Mouse (Mus musculus): Measurements from ENCODE around the gene Rpa1. TPM values are rescaled to one million over a fixed set of nuclear protein-coding genes. Genes with fewer than 3 reads are reported as not detected.
A peak's percentile ranks its signal among the peaks of the same experiment; 100 is the strongest.
"Not testable (repeated sequence)": the region's sequence is repeated elsewhere in the genome, so short reads cannot be mapped to it uniquely, and the experiment has no call there.

Rpa1 gene
- polyA plus RNA-seq, 1 experiment from 2014 or later = 149 TPM

GRCm38 (mm10) chr11:75288517-75288916 lies 59.6 kb downstream of the Rpa1 start:
- Histone ChIP-seq H3K27ac (ENCODE audit: low read depth, low read length) (no peak overlapping the region), H3K9me3 (ENCODE audit: control insufficient read depth, low read length) (no peaks in the 10 kb centered on the region), H3K4me1 (replicated peaks; ENCODE audit: control insufficient read depth, insufficient read depth, low read length) (no peaks in the 10 kb centered on the region), H3K4me2 (no peak overlapping the region), H3K27me3 (replicated peaks; ENCODE audit: control insufficient read depth, insufficient read depth, low read length) (peaks cover 12% of the 10 kb centered on the region), H3K36me3 (ENCODE audit: control insufficient read depth, insufficient read depth, low read length) (no peaks in the 10 kb centered on the region), H3K4me3 (ENCODE audit: low read depth, low read length) (no peak overlapping the region), H3K9ac (ENCODE audit: low read depth, low read length) (no peak overlapping the region)
- no peak for DNase-seq (ENCODE audit: low spot score)
- 76% methylated on average over 8 of the region's 8 CpGs for WGBS
- ATAC-seq (replicated peaks; ENCODE audit: low FRiP score) = no peak

- no peak overlapping the region for H3K4me3 ChIP-seq (ENCODE audit: low read depth, low read length)
- H3K36me3 ChIP-seq (ENCODE audit: control insufficient read depth, insufficient read depth, low read length) = no peaks in the 10 kb centered on the region
- H3K4me2 ChIP-seq = no peak overlapping the region
- peaks cover 12% of the 10 kb centered on the region for H3K27me3 ChIP-seq (replicated peaks; ENCODE audit: control insufficient read depth, insufficient read depth, low read length)
- no peak for DNase-seq (ENCODE audit: low spot score)
- 74% methylated on average over 10 of the region's 10 CpGs for WGBS
- H3K4me1 ChIP-seq (replicated peaks; ENCODE audit: control insufficient read depth, insufficient read depth, low read length) = no peaks in the 10 kb centered on the region
- H3K27ac ChIP-seq (ENCODE audit: low read depth, low read length) = no peak overlapping the region
- no peak overlapping the region for H3K9ac ChIP-seq (ENCODE audit: low read depth, low read length)
- ATAC-seq (replicated peaks; ENCODE audit: low FRiP score) = no peak
- no peaks in the 10 kb centered on the region for H3K9me3 ChIP-seq (ENCODE audit: control insufficient read depth, low read length)
Observed at GRCm38 (mm10) chr11:75287940-75288339, 60.2 kb downstream of the Rpa1 start.

- DNase-seq (ENCODE audit: low spot score) = no peak
- Histone ChIP-seq H3K36me3 (ENCODE audit: control insufficient read depth, insufficient read depth, low read length) (no peaks in the 10 kb centered on the region), H3K9me3 (ENCODE audit: control insufficient read depth, low read length) (no peaks in the 10 kb centered on the region), H3K4me2 (no peak overlapping the region), H3K27me3 (replicated peaks; ENCODE audit: control insufficient read depth, insufficient read depth, low read length) (peaks cover 14% of the 10 kb centered on the region), H3K4me1 (replicated peaks; ENCODE audit: control insufficient read depth, insufficient read depth, low read length) (peaks cover 8% of the 10 kb centered on the region), H3K4me3 (ENCODE audit: low read depth, low read length) (no peak overlapping the region), H3K9ac (ENCODE audit: low read depth, low read length) (no peak overlapping the region), H3K27ac (ENCODE audit: low read depth, low read length) (no peak overlapping the region)
- ATAC-seq (replicated peaks; ENCODE audit: low FRiP score) = no peak
- 88% methylated on average over 4 of the region's 4 CpGs for WGBS
Observed at GRCm38 (mm10) chr11:75286868-75287267, 61.3 kb downstream of the Rpa1 start.

GRCm38 (mm10) chr11:75285893-75286467 lies 62.1 kb downstream of the Rpa1 start:
- DNase-seq (ENCODE audit: low spot score) (no peak), ATAC-seq (replicated peaks; ENCODE audit: low FRiP score) (no peak)
- H3K27me3 ChIP-seq (replicated peaks; ENCODE audit: control insufficient read depth, insufficient read depth, low read length) = peaks cover 16% of the 10 kb centered on the region
- no peak overlapping the region for H3K4me3 ChIP-seq (ENCODE audit: low read depth, low read length)
- H3K36me3 ChIP-seq (ENCODE audit: control insufficient read depth, insufficient read depth, low read length) = no peaks in the 10 kb centered on the region
- WGBS = 40% methylated on average over 4 of the region's 4 CpGs
- no peak overlapping the region for H3K9ac ChIP-seq (ENCODE audit: low read depth, low read length)
- no peaks in the 10 kb centered on the region for H3K9me3 ChIP-seq (ENCODE audit: control insufficient read depth, low read length)
- H3K4me2 ChIP-seq = no peak overlapping the region
- peaks cover 13% of the 10 kb centered on the region for H3K4me1 ChIP-seq (replicated peaks; ENCODE audit: control insufficient read depth, insufficient read depth, low read length)
- no peak overlapping the region for H3K27ac ChIP-seq (ENCODE audit: low read depth, low read length)

GRCm38 (mm10) chr11:75283784-75284183 lies 64.3 kb downstream of the Rpa1 start:
- not testable (repeated sequence) for H3K9me3 ChIP-seq (ENCODE audit: control insufficient read depth, low read length); ATAC-seq (replicated peaks; ENCODE audit: low FRiP score); H3K4me3 ChIP-seq (ENCODE audit: low read depth, low read length); H3K36me3 ChIP-seq (ENCODE audit: control insufficient read depth, insufficient read depth, low read length); H3K27ac ChIP-seq (ENCODE audit: low read depth, low read length); DNase-seq (ENCODE audit: low spot score); H3K9ac ChIP-seq (ENCODE audit: low read depth, low read length); H3K4me2 ChIP-seq
- 59% methylated on average over 3 of the region's 3 CpGs for WGBS
- H3K4me1 ChIP-seq (replicated peaks; ENCODE audit: control insufficient read depth, insufficient read depth, low read length) = peaks cover 22% of the 10 kb centered on the region
- peaks cover 24% of the 10 kb centered on the region for H3K27me3 ChIP-seq (replicated peaks; ENCODE audit: control insufficient read depth, insufficient read depth, low read length)

GRCm38 (mm10) chr11:75282496-75283120 lies 65.5 kb downstream of the Rpa1 start:
- peaks cover 22% of the 10 kb centered on the region for H3K4me1 ChIP-seq (replicated peaks; ENCODE audit: control insufficient read depth, insufficient read depth, low read length)

GRCm38 (mm10) chr11:75281380-75282256 lies 66.5 kb downstream of the Rpa1 start:
- H3K4me1 ChIP-seq (replicated peaks; ENCODE audit: control insufficient read depth, insufficient read depth, low read length) = peaks cover 22% of the 10 kb centered on the region

More at GRCm38 (mm10) chr11:75282496-75283120, 65.5 kb downstream of the Rpa1 start:
- 16% methylated on average over 13 of the region's 13 CpGs for WGBS
- Histone ChIP-seq H3K4me3 (ENCODE audit: low read depth, low read length) (peak overlapping the region; percentile 20; the same call in 1 of the 2 replicates), H3K27me3 (replicated peaks; ENCODE audit: control insufficient read depth, insufficient read depth, low read length) (peaks cover 24% of the 10 kb centered on the region), H3K36me3 (ENCODE audit: control insufficient read depth, insufficient read depth, low read length) (no peaks in the 10 kb centered on the region), H3K9me3 (ENCODE audit: control insufficient read depth, low read length) (no peaks in the 10 kb centered on the region), H3K27ac (ENCODE audit: low read depth, low read length) (no peak overlapping the region), H3K9ac (ENCODE audit: low read depth, low read length) (peak overlapping the region; percentile 41; the same call in 1 of the 2 replicates), H3K4me2 (peak overlapping the region; percentile 61)
- DNase-seq (ENCODE audit: low spot score) (peak; percentile 50), ATAC-seq (replicated peaks; ENCODE audit: low FRiP score) (peak; percentile 48; the same call in 1 of the 2 replicates)

GRCm38 (mm10) chr11:75280435-75281001 lies 67.6 kb downstream of the Rpa1 start:
- Histone ChIP-seq H3K4me2 (no peak overlapping the region), H3K4me3 (ENCODE audit: low read depth, low read length) (no peak overlapping the region), H3K4me1 (replicated peaks; ENCODE audit: control insufficient read depth, insufficient read depth, low read length) (peaks cover 22% of the 10 kb centered on the region), H3K9me3 (ENCODE audit: control insufficient read depth, low read length) (no peaks in the 10 kb centered on the region), H3K27me3 (replicated peaks; ENCODE audit: control insufficient read depth, insufficient read depth, low read length) (peaks cover 24% of the 10 kb centered on the region), H3K27ac (ENCODE audit: low read depth, low read length) (no peak overlapping the region), H3K36me3 (ENCODE audit: control insufficient read depth, insufficient read depth, low read length) (no peaks in the 10 kb centered on the region), H3K9ac (ENCODE audit: low read depth, low read length) (no peak overlapping the region)
- ATAC-seq (replicated peaks; ENCODE audit: low FRiP score) (no peak), DNase-seq (ENCODE audit: low spot score) (no peak)
- WGBS = 75% methylated on average over 5 of the region's 5 CpGs

More at GRCm38 (mm10) chr11:75281380-75282256, 66.5 kb downstream of the Rpa1 start:
- Histone ChIP-seq H3K27me3 (replicated peaks; ENCODE audit: control insufficient read depth, insufficient read depth, low read length) (peaks cover 24% of the 10 kb centered on the region), H3K4me2 (peak overlapping the region; percentile 61), H3K36me3 (ENCODE audit: control insufficient read depth, insufficient read depth, low read length) (no peaks in the 10 kb centered on the region), H3K9me3 (ENCODE audit: control insufficient read depth, low read length) (no peaks in the 10 kb centered on the region), H3K4me3 (ENCODE audit: low read depth, low read length) (peak overlapping the region; percentile 20), H3K9ac (ENCODE audit: low read depth, low read length) (peak overlapping the region; percentile 40; the same call in 1 of the 2 replicates), H3K27ac (ENCODE audit: low read depth, low read length) (no peak overlapping the region)
- whole genome bisulfite sequencing = 24% methylated on average over 29 of the region's 29 CpGs
- DNase-seq (ENCODE audit: low spot score) = no peak
- no peak for ATAC-seq (replicated peaks; ENCODE audit: low FRiP score)
